Mouse (Mus musculus): ENCODE data around the gene Rccd1. TPM values are rescaled to one million over a fixed set of nuclear protein-coding genes. Genes with fewer than 3 reads are reported as not detected.

Rccd1 gene
- polyA plus RNA-seq, 1 experiment from 2014 or later: 3.1 TPM

- Histone ChIP-seq H3K9ac (peak within 1 kb of the TSS; percentile 85), H3K4me2 (peak within 1 kb of the TSS; percentile 78), H3K36me3 (replicated peaks) (peaks cover 27% of the 10 kb centered on the region), H3K27me3 (peaks cover 21% of the 10 kb centered on the region; the same call in 1 of the 2 replicates), H3K27ac (replicated peaks) (peak within 1 kb of the TSS; percentile 86), H3K4me3 (replicated peaks) (peak within 1 kb of the TSS; percentile 80), H3K9me3 (replicated peaks) (no peaks in the 10 kb centered on the region), H3K4me1 (replicated peaks) (peaks cover 23% of the 10 kb centered on the region)
- ATAC-seq (ENCODE audit: insufficient read depth): peak; percentile 85
- 23% methylated on average over 40 of the region's 40 CpGs for WGBS (ENCODE audit: insufficient replicate concordance)
Measured at GRCm38 (mm10) chr7:80260625-80261371, 63.5 kb downstream of the Rccd1 start, which contains the start of gene Ngrn. Gene Ngrn, plus strand, starts transcription at chr7:80261215.

GRCm38 (mm10) chr7:80257706-80258105 is 66.5 kb downstream of the Rccd1 start:
- peaks cover 28% of the 10 kb centered on the region for H3K4me1 ChIP-seq (replicated peaks)
- H3K27me3 ChIP-seq: peaks cover 27% of the 10 kb centered on the region; the same call in 1 of the 2 replicates
- no peaks in the 10 kb centered on the region for H3K36me3 ChIP-seq (replicated peaks)
- ATAC-seq (ENCODE audit: insufficient read depth): no peak
- no peak overlapping the region for H3K9ac ChIP-seq
- H3K4me2 ChIP-seq: no peak overlapping the region
- no peak overlapping the region for H3K27ac ChIP-seq (replicated peaks)
- no peak overlapping the region for H3K4me3 ChIP-seq (replicated peaks)
- H3K9me3 ChIP-seq (replicated peaks): no peaks in the 10 kb centered on the region
- WGBS (ENCODE audit: insufficient replicate concordance): 43% methylated on average over 2 of the region's 2 CpGs

GRCm38 (mm10) chr7:80255981-80256380 is 68.3 kb downstream of the Rccd1 start:
- Histone ChIP-seq H3K9ac (no peak overlapping the region), H3K4me3 (replicated peaks) (no peak overlapping the region), H3K27me3 (peaks cover 27% of the 10 kb centered on the region), H3K27ac (replicated peaks) (no peak overlapping the region), H3K4me1 (replicated peaks) (peaks cover 22% of the 10 kb centered on the region), H3K9me3 (replicated peaks) (no peaks in the 10 kb centered on the region), H3K4me2 (no peak overlapping the region), H3K36me3 (replicated peaks) (no peaks in the 10 kb centered on the region)
- no peak for ATAC-seq (ENCODE audit: insufficient read depth)
- 61% methylated on average over 2 of the region's 2 CpGs for WGBS (ENCODE audit: insufficient replicate concordance)

- peaks cover 6% of the 10 kb centered on the region for H3K27me3 ChIP-seq
- WGBS (ENCODE audit: insufficient replicate concordance): 35% methylated on average over 11 of the region's 11 CpGs
Measured at GRCm38 (mm10) chr7:80252886-80253285, 71.4 kb downstream of the Rccd1 start.

GRCm38 (mm10) chr7:80252437-80252836 is 71.8 kb downstream of the Rccd1 start:
- Histone ChIP-seq H3K4me2 (no peak overlapping the region), H3K4me3 (replicated peaks) (no peak overlapping the region), H3K9ac (no peak overlapping the region), H3K27me3 (peaks cover 6% of the 10 kb centered on the region), H3K4me1 (replicated peaks) (peaks cover 12% of the 10 kb centered on the region), H3K36me3 (replicated peaks) (no peaks in the 10 kb centered on the region), H3K9me3 (replicated peaks) (no peaks in the 10 kb centered on the region), H3K27ac (replicated peaks) (no peak overlapping the region)
- no peak for ATAC-seq (ENCODE audit: insufficient read depth)
- 80% methylated on average over 7 of the region's 7 CpGs for WGBS (ENCODE audit: insufficient replicate concordance)

More at GRCm38 (mm10) chr7:80252886-80253285, 71.4 kb downstream of the Rccd1 start:
- H3K4me2 ChIP-seq: peak overlapping the region; percentile 18
- ATAC-seq (ENCODE audit: insufficient read depth): no peak
- H3K4me1 ChIP-seq (replicated peaks): peaks cover 12% of the 10 kb centered on the region
- no peaks in the 10 kb centered on the region for H3K36me3 ChIP-seq (replicated peaks)
- no peaks in the 10 kb centered on the region for H3K9me3 ChIP-seq (replicated peaks)
- no peak overlapping the region for H3K9ac ChIP-seq
- no peak overlapping the region for H3K4me3 ChIP-seq (replicated peaks)
- H3K27ac ChIP-seq (replicated peaks): no peak overlapping the region

- Histone ChIP-seq H3K4me1 (replicated peaks) (peaks cover 16% of the 10 kb centered on the region), H3K4me3 (replicated peaks) (peak overlapping the region; percentile 77), H3K36me3 (replicated peaks) (no peaks in the 10 kb centered on the region), H3K9me3 (replicated peaks) (no peaks in the 10 kb centered on the region), H3K9ac (peak overlapping the region; percentile 80), H3K27ac (replicated peaks) (peak overlapping the region; percentile 31; the same call in 1 of the 2 replicates), H3K4me2 (peak overlapping the region; percentile 95), H3K27me3 (no peaks in the 10 kb centered on the region)
- 13% methylated on average over 7 of the region's 7 CpGs for WGBS (ENCODE audit: insufficient replicate concordance)
- ATAC-seq (ENCODE audit: insufficient read depth): no peak
Measured at GRCm38 (mm10) chr7:80246859-80247258, 77.4 kb downstream of the Rccd1 start.

- Histone ChIP-seq H3K4me3 (replicated peaks) (peak within 1 kb of the TSS; percentile 77), H3K4me1 (replicated peaks) (peaks cover 16% of the 10 kb centered on the region), H3K4me2 (peak within 1 kb of the TSS; percentile 95), H3K27me3 (no peaks in the 10 kb centered on the region), H3K27ac (replicated peaks) (peak within 1 kb of the TSS; percentile 79), H3K9ac (peak within 1 kb of the TSS; percentile 80), H3K9me3 (replicated peaks) (no peaks in the 10 kb centered on the region), H3K36me3 (replicated peaks) (no peaks in the 10 kb centered on the region)
- ATAC-seq (ENCODE audit: insufficient read depth): peak; percentile 98
- under 1% methylated on average over 48 of the region's 48 CpGs for WGBS (ENCODE audit: insufficient replicate concordance)
Measured at GRCm38 (mm10) chr7:80246148-80246721, 78.0 kb downstream of the Rccd1 start, which contains the start of gene Ttll13. Gene Ttll13, plus strand, starts transcription at chr7:80246376.

GRCm38 (mm10) chr7:80244851-80245250 is 79.4 kb downstream of the Rccd1 start:
- H3K4me3 ChIP-seq (replicated peaks): no peak overlapping the region
- H3K9ac ChIP-seq: no peak overlapping the region
- no peak overlapping the region for H3K27ac ChIP-seq (replicated peaks)
- H3K4me2 ChIP-seq: no peak overlapping the region
- H3K9me3 ChIP-seq (replicated peaks): no peaks in the 10 kb centered on the region
- ATAC-seq (ENCODE audit: insufficient read depth): no peak
- WGBS (ENCODE audit: insufficient replicate concordance): 84% methylated on average over 4 of the region's 4 CpGs
- H3K36me3 ChIP-seq (replicated peaks): peaks cover 6% of the 10 kb centered on the region; the same call in 1 of the 2 replicates
- no peaks in the 10 kb centered on the region for H3K27me3 ChIP-seq
- H3K4me1 ChIP-seq (replicated peaks): peaks cover 16% of the 10 kb centered on the region

Other genes with a start within 250 kb of the Rccd1 start
- gene Idh2, start 209.1 kb downstream of the Rccd1 start, polyA plus RNA-seq (2015; fragmentation: Nextera tagmentation; extraction: Ambion mirVana): 175 and 206 TPM in 2 replicates
- gene Sema4b, start 137.6 kb downstream of the Rccd1 start, polyA plus RNA-seq (2015; fragmentation: Nextera tagmentation; extraction: Ambion mirVana): 15.2 and 15.5 TPM in 2 replicates
- gene Cib1, start 91.6 kb downstream of the Rccd1 start, polyA plus RNA-seq (2015; fragmentation: Nextera tagmentation; extraction: Ambion mirVana): 84.7 and 85.0 TPM in 2 replicates
- 2.0 and 2.1 TPM in 2 replicates for gene Gdpgp1, start 91.6 kb downstream of the Rccd1 start, polyA plus RNA-seq (2015; fragmentation: Nextera tagmentation; extraction: Ambion mirVana)
- 0.16 and 0.20 TPM in 2 replicates for gene Ttll13, start 78.1 kb downstream of the Rccd1 start, polyA plus RNA-seq (2015; fragmentation: Nextera tagmentation; extraction: Ambion mirVana)
- 25.4 and 28.3 TPM in 2 replicates for gene Ngrn, start 63.2 kb downstream of the Rccd1 start, polyA plus RNA-seq (2015; fragmentation: Nextera tagmentation; extraction: Ambion mirVana)
- gene Vps33b, start 54.8 kb downstream of the Rccd1 start, polyA plus RNA-seq (2015; fragmentation: Nextera tagmentation; extraction: Ambion mirVana): 4.4 and 5.6 TPM in 2 replicates
- 126 and 128 TPM in 2 replicates for gene Prc1, start 30.0 kb downstream of the Rccd1 start, polyA plus RNA-seq (2015; fragmentation: Nextera tagmentation; extraction: Ambion mirVana)
- gene Unc45a, start 16.6 kb upstream of the Rccd1 start, polyA plus RNA-seq (2015; fragmentation: Nextera tagmentation; extraction: Ambion mirVana): 8.9 and 9.4 TPM in 2 replicates
- gene Hddc3, start 18.6 kb upstream of the Rccd1 start, polyA plus RNA-seq (2015; fragmentation: Nextera tagmentation; extraction: Ambion mirVana): 3.1 and 3.5 TPM in 2 replicates
- 2.5 and 3.6 TPM in 2 replicates for gene Man2a2, start 46.9 kb upstream of the Rccd1 start, polyA plus RNA-seq (2015; fragmentation: Nextera tagmentation; extraction: Ambion mirVana)
- gene Fes, start 63.5 kb upstream of the Rccd1 start, polyA plus RNA-seq (2015; fragmentation: Nextera tagmentation; extraction: Ambion mirVana): 16.6 and 19.2 TPM in 2 replicates
- 8.0 and 9.8 TPM in 2 replicates for gene Furin, start 81.0 kb upstream of the Rccd1 start, polyA plus RNA-seq (2015; fragmentation: Nextera tagmentation; extraction: Ambion mirVana)
- 25.5 and 27.4 TPM in 2 replicates for gene Blm, start 210.7 kb upstream of the Rccd1 start, polyA plus RNA-seq (2015; fragmentation: Nextera tagmentation; extraction: Ambion mirVana)

All from liver, embryonic 15.5 days (tissue).